Mouse (Mus musculus) forebrain, postnatal 0 days (tissue): ENCODE measurements around the gene Arid4a. TPM values are rescaled to one million over a fixed set of nuclear protein-coding genes. Genes with fewer than 3 reads are reported as not detected.
A peak's percentile ranks its signal among the peaks of the same experiment; 100 is the strongest.
"Not testable (repeated sequence)": the region's sequence is repeated elsewhere in the genome, so short reads cannot be mapped to it uniquely, and the experiment has no call there.

Experiments used
- ATAC-seq: fragments of 200-750 bp; cut with Nextera tagmentation; 2 replicates; pipeline ENCODE4 v1.8.0; 2017; ENCODE audit warnings: mild to moderate bottlenecking, moderate library complexity
- DNase-seq: peaks from one replicate; pipeline ENCODE4 v3.0.0-alpha.2; 2015
- H3K27ac ChIP-seq: fragments of 300-500 bp; sonication (generic); 2 replicates; pipeline ENCODE4 v1.5.1; 2014; ENCODE audit warnings: low read depth, mild to moderate bottlenecking, antibody characterized with exemption, low read length, moderate library complexity, mixed read lengths
- H3K27me3 ChIP-seq: fragments of 300-500 bp; sonication (generic); 2 replicates; pipeline ENCODE4 v1.6.1; 2014; ENCODE audit warnings: mild to moderate bottlenecking, low read length, mixed read lengths; ENCODE audit not compliant: insufficient read depth
- H3K36me3 ChIP-seq: fragments of 300-500 bp; sonication (generic); 2 replicates; pipeline ENCODE4 v1.6.1; 2014; ENCODE audit warnings: mild to moderate bottlenecking, moderate library complexity; ENCODE audit not compliant: insufficient read depth
- H3K4me1 ChIP-seq: fragments of 300-500 bp; sonication (generic); 2 replicates; pipeline ENCODE4 v1.6.1; 2014; ENCODE audit warnings: antibody characterized with exemption; ENCODE audit not compliant: insufficient read depth
- H3K4me2 ChIP-seq: fragments of 300-500 bp; sonication (generic); 2 replicates; pipeline ENCODE4 v1.6.1; 2014; ENCODE audit warnings: low read depth, mild to moderate bottlenecking, moderate library complexity
- H3K4me3 ChIP-seq: fragments of 300-500 bp; sonication (generic); 2 replicates; pipeline ENCODE4 v1.5.1; 2014; ENCODE audit warnings: low read depth, low read length, mixed read lengths
- H3K9ac ChIP-seq: fragments of 300-500 bp; sonication (generic); 2 replicates; pipeline ENCODE4 v1.6.1; 2014; ENCODE audit warnings: mild to moderate bottlenecking
- H3K9me3 ChIP-seq: fragments of 300-500 bp; sonication (generic); 2 replicates; pipeline ENCODE4 v1.6.1; 2016; ENCODE audit warnings: low read length
- CTCF ChIP-seq: sonication (generic); IDR thresholded peaks from 2 replicates; pipeline ENCODE4 v1.5.1; 2016; ENCODE audit warnings: antibody characterized with exemption, control low read depth, low read depth
- WGBS: fragments of 180-500 bp; shearing (Covaris S2); extraction: QIAGEN DNeasy Blood & Tissue Kit; methylation state at CpG from one replicate; pipeline ENCODE4 v1.1.7; 2014; 5-methylcytosine and 5-hydroxymethylcytosine counted together
- polyA plus RNA-seq: library from polyadenylated mRNA; unstranded; fragments of >200 nt; fragmentation: Nextera tagmentation; extraction: Ambion mirVana; gene quantifications from 2 replicates; pipeline ENCODE4 v1.2.1, GENCODE M21; 2015
- total RNA-seq: library from RNA; depleted of rRNA; stranded (reverse); fragments of >200 nt; gene quantifications from 2 replicates; pipeline ENCODE4 v1.2.3, GENCODE M21; 2014

Arid4a gene
- total and polyA plus RNA-seq, 2 experiments from 2014 or later: 17.9 to 38.2 TPM

DNA sequence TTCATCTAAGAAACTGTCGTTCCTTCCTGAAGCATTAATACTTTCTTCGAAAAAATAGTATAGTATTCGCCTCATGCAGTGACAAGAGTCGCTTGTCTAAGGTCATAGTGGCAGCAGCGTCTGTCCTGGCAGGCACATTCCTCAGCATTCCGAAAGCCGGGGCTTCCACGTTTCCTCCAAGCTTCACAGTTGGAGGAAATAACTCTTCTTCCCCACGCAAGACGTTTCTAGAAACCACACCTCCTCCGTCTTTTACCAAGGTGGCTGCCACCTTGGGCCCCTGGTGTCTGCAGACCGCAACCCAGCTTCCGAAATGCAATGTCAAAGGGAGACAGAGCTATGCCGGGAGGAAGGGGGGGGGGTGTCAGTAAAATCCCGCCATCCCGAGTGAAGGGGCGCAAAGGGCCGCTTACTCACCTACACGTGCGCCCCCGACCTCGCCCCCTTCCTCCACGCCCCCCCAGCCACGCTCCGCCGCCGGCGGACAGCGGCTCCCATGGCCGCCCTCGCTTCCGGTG, 886 bp upstream of the Arid4a start:
- Histone ChIP-seq H3K36me3 (peaks cover 7% of the 10 kb centered on the region; the same call in 1 of the 2 replicates), H3K27ac (peak overlapping the region; percentile 96), H3K9ac (peak overlapping the region; percentile 75), H3K4me1 (peaks cover 17% of the 10 kb centered on the region), H3K4me3 (peak overlapping the region; percentile 62), H3K9me3 (no peaks in the 10 kb centered on the region), H3K27me3 (no peaks in the 10 kb centered on the region), H3K4me2 (peak overlapping the region; percentile 64)
- ATAC-seq (peak; percentile 57), DNase-seq (peak; percentile 49)
- TF ChIP-seq CTCF: no peak; the same call in 1 of the 2 replicates
- under 1% methylated on average over 31 of the region's 32 CpGs for WGBS

DNA sequence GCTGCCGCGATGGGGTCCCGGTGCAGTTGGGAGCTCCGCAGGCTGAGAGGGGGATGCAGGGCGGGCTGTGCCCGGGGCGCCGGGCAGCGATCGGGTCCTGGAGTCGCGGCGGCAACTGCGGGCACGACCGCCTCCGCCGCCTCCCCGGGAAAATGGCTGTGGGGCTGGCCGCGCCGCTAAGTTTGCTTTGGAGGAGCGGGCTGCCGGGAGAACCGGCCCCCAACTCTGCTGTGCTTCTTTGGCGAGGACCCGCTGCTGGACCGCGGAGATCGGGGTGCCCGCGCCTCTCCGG, 367 bp downstream of the Arid4a start:
- no peak for TF ChIP-seq CTCF
- Histone ChIP-seq H3K27ac (peak overlapping the region; percentile 89), H3K9me3 (no peaks in the 10 kb centered on the region), H3K4me2 (peak overlapping the region; percentile 88), H3K4me3 (peak overlapping the region; percentile 92), H3K27me3 (no peaks in the 10 kb centered on the region), H3K36me3 (peaks cover 13% of the 10 kb centered on the region), H3K4me1 (peaks cover 17% of the 10 kb centered on the region), H3K9ac (peak overlapping the region; percentile 71)
- WGBS: under 1% methylated on average over 32 of the region's 33 CpGs
- ATAC-seq (no peak), DNase-seq (no peak)

DNA sequence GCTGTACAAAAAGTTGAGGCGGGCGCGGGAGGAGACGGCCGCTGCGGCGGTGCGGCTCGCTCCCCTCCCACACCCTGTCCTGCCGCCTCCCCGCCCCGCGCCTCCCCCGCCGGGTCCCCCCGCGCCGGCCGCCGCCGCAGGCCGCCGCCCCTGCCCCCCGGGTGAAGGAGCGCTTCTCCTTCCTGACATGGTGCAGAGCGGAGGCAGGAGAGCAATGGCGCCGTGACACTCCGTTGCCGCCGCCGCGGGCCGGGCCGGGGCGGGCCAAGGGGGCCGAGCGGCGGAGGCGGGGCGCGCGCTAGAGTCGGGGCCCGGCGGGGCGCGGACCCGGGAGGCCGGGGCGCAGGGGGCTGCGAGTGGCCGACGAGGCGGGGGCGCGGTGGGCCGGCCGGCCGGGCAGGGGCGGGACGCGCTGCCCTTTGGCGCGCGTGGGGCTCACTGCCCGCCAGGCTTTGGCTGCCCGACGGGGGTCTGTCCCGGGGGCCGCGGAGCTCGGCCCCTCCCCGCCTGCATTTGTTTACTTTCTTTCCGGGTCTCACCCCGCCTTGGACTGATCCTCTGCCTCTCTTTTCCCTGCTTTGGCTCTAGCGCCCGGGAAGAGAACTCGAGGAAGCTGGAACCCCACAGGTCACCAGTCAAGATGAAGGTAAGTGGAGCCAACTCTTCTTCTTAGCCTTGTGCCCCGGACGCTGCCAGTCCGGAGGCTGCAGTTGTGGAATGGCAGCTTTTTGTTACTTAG, 882 bp downstream of the Arid4a start:
- H3K27me3 ChIP-seq: no peaks in the 10 kb centered on the region
- H3K4me1 ChIP-seq: peaks cover 17% of the 10 kb centered on the region
- peak overlapping the region; percentile 89 for H3K27ac ChIP-seq
- WGBS: 2% methylated on average over 56 of the region's 82 CpGs
- DNase-seq (peak; percentile 13), ATAC-seq (no peak)
- H3K4me3 ChIP-seq: peak overlapping the region; percentile 92
- H3K9me3 ChIP-seq: no peaks in the 10 kb centered on the region
- no peak for TF ChIP-seq CTCF
- H3K9ac ChIP-seq: peak overlapping the region; percentile 71
- H3K36me3 ChIP-seq: peaks cover 13% of the 10 kb centered on the region
- H3K4me2 ChIP-seq: peak overlapping the region; percentile 88

DNA sequence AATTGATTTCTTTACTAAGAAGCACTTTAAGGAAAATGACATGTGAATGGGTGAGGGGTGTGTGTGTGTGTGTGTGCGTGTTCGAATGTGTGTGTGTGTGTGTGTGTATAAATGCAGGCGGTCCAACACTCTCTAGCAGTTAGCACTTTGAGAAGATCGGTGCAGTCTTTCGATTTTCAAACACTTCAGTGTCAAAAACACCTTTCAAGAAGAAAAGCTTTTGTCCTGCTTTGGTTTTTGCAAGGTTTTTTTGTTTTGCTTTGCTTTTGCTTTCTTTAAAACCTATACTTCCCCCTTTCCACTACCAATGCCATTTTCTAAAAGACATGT, 1.4 kb downstream of the Arid4a start:
- 12% methylated on average over 5 of the region's 5 CpGs for WGBS
- Histone ChIP-seq H3K4me1 (peaks cover 17% of the 10 kb centered on the region), H3K36me3 (peaks cover 13% of the 10 kb centered on the region), H3K9me3 (no peaks in the 10 kb centered on the region), H3K27me3 (no peaks in the 10 kb centered on the region), H3K9ac (0 out of 2 replicates have a peak overlapping the region, but pooled peaks have one; percentile 71), H3K4me2 (peak overlapping the region; percentile 88), H3K27ac (no peak overlapping the region), H3K4me3 (peak overlapping the region; percentile 92)
- DNase-seq (no peak), ATAC-seq (no peak)
- TF ChIP-seq CTCF: no peak

DNA sequence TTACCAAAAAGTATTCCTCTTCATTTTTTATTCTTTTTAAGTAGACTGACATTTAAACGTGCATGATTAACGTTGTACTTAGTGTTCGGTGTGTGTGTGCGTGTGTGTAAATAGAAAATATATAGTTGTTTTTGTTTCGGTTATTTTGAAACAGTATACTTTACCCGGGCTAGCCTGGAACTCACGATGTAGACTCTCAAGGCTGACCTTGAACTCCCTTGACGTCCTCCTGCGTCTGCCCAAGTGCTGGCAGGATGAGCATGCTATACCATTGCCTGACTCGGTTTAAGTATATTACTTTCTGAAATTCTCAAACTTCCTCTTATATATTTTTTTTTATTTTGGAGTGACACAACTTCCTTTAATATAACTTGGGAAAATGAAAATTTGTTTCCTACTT, 2.0 kb downstream of the Arid4a start:
- TF ChIP-seq CTCF: no peak
- no peak overlapping the region for H3K4me3 ChIP-seq
- no peak overlapping the region for H3K9ac ChIP-seq
- H3K27me3 ChIP-seq: no peaks in the 10 kb centered on the region
- H3K4me1 ChIP-seq: peaks cover 14% of the 10 kb centered on the region
- H3K36me3 ChIP-seq: peaks cover 15% of the 10 kb centered on the region
- ATAC-seq (no peak), DNase-seq (no peak)
- H3K9me3 ChIP-seq: no peaks in the 10 kb centered on the region
- 86% methylated on average over 10 of the region's 10 CpGs for WGBS
- H3K27ac ChIP-seq: no peak overlapping the region
- H3K4me2 ChIP-seq: no peak overlapping the region; the same call in 1 of the 2 replicates

DNA sequence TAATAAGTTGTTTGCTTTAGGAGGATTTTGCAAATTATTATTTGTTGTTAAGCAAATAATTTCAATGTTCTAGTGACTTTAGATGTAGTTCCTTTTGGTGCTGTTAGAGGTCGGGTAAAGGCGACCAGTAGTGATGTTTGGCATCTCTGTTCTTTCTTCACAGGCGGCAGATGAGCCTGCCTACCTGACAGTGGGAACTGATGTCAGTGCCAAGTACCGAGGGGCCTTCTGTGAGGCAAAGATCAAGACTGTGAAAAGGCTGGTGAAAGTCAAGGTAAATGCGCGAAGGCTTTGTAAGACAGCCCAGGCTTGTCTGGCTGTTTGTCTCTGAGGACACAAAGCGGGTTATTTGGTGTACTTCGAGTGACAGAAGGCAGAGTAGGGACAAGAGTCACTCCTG, 3.4 kb downstream of the Arid4a start:
- Histone ChIP-seq H3K27me3 (no peaks in the 10 kb centered on the region), H3K4me3 (no peak overlapping the region), H3K4me2 (no peak overlapping the region), H3K27ac (no peak overlapping the region), H3K4me1 (peaks cover 5% of the 10 kb centered on the region), H3K36me3 (peaks cover 21% of the 10 kb centered on the region), H3K9ac (no peak overlapping the region), H3K9me3 (no peaks in the 10 kb centered on the region)
- DNase-seq: no peak
- no peak for ATAC-seq
- 84% methylated on average over 8 of the region's 8 CpGs for WGBS
- no peak for TF ChIP-seq CTCF

DNA sequence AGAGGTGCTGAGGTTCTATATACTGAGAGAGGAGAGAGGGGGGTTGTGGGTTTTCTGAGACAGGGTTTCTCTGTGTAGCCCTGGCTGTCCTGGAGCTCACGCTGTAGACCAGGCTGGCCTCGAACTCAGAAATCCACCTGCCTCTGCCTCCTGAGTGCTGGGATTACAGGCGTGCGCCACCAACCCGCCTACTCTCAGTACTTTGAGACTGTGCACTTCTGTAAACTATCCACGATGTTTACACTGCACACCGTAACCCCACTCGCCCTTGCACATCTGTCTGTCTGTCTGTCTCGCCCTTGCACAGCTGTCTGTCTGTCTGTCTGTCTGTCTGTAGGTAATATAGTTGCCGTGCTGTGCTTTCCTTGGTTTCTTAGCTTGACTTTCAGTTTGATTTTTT, 8.6 kb downstream of the Arid4a start:
- no peaks in the 10 kb centered on the region for H3K9me3 ChIP-seq
- H3K4me2 ChIP-seq: no peak overlapping the region
- no peaks in the 10 kb centered on the region for H3K4me1 ChIP-seq
- H3K36me3 ChIP-seq: peaks cover 56% of the 10 kb centered on the region
- ATAC-seq (no peak), DNase-seq (no peak)
- no peak overlapping the region for H3K9ac ChIP-seq
- 95% methylated on average over 10 of the region's 10 CpGs for WGBS
- no peaks in the 10 kb centered on the region for H3K27me3 ChIP-seq
- no peak overlapping the region for H3K4me3 ChIP-seq
- TF ChIP-seq CTCF: no peak
- no peak overlapping the region for H3K27ac ChIP-seq

DNA sequence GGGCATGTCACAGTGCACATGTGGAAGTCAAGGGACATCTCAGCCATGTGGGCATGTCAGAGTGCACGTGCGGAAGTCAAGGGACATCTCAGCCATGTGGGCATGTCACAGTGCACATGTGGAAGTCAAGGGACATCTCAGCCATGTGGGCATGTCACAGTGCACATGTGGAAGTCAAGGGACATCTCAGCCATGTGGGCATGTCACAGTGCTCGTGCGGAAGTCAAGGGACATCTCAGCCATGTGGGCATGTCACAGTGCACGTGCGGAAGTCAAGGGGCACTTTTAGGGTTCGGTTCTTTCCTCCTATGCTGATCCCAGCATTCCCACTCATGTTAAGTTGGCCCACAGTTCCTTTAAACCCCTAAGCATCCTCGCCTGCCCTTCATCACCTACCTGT, 12.5 kb downstream of the Arid4a start:
- H3K36me3 ChIP-seq: peaks cover 63% of the 10 kb centered on the region
- not testable (repeated sequence) for H3K27me3 ChIP-seq, ATAC-seq, H3K4me1 ChIP-seq, H3K9me3 ChIP-seq, H3K4me3 ChIP-seq, H3K9ac ChIP-seq, DNase-seq, H3K27ac ChIP-seq, H3K4me2 ChIP-seq
- 90% methylated on average over 8 of the region's 8 CpGs for WGBS
